Mouse (Mus musculus) granulocyte monocyte progenitor cell, adult 5-6 weeks (primary cell): ENCODE data around the gene Foxr1. TPM values are rescaled to one million over a fixed set of nuclear protein-coding genes. Genes with fewer than 3 reads are reported as not detected.
"Not testable (repeated sequence)": the region's sequence is repeated elsewhere in the genome, so short reads cannot be mapped to it uniquely, and the experiment has no call there.

Experiments
- ATAC-seq: replicated peaks from 2 replicates; pipeline ENCODE4 v1.8.0; 2016; ENCODE audit warnings: mild to moderate bottlenecking, moderate TSS enrichment, inconsistent platforms; ENCODE audit not compliant: poor library complexity, severe bottlenecking
- total RNA-seq, 2 experiments: library from RNA; stranded (forward) in 1 of 2; stranded (reverse) in 1 of 2; fragments of 200-712, 200-1000 nt in 1 of 2; fragments of >200 nt in 1 of 2; fragmentation: Nextera tagmentation in 1 of 2; gene quantifications; 2 replicates each; pipeline ENCODE4 v1.2.3; 2014 to 2017

The Foxr1 gene
- total RNA-seq, 2 experiments from 2014 or later, result not detected

- ATAC-seq, result no peak
These were observed 22.2 kb downstream of the Foxr1 start, which contains the start of gene Ccdc84 for GRCm38 (mm10) chr9:44418519-44419385. Ccdc84 (minus strand) TSS chr9:44418569.

DNA sequence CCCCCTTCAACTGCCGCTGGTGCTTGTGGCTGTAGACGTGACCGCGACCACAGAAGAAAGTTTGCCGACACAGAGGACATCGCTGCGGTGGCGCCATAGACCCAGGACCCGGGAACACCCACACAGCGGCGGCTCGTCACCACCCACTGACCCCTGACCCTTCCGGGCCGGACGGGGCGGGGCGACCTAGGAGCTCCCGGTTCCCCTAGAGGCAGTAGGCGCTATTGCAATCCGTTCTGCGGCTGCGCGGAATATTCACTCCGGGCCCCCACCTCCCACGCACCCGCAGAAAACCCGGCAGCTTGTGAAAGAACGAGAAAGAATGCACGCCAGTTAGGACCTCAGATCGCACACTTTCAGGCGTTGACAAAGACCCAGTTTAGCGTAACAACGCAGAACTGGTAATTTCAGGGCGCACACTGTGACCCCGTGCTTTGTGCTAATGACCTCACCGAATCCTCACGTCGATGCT lies 23.0 kb downstream of the Foxr1 start:
- peak; percentile 95 for ATAC-seq

DNA sequence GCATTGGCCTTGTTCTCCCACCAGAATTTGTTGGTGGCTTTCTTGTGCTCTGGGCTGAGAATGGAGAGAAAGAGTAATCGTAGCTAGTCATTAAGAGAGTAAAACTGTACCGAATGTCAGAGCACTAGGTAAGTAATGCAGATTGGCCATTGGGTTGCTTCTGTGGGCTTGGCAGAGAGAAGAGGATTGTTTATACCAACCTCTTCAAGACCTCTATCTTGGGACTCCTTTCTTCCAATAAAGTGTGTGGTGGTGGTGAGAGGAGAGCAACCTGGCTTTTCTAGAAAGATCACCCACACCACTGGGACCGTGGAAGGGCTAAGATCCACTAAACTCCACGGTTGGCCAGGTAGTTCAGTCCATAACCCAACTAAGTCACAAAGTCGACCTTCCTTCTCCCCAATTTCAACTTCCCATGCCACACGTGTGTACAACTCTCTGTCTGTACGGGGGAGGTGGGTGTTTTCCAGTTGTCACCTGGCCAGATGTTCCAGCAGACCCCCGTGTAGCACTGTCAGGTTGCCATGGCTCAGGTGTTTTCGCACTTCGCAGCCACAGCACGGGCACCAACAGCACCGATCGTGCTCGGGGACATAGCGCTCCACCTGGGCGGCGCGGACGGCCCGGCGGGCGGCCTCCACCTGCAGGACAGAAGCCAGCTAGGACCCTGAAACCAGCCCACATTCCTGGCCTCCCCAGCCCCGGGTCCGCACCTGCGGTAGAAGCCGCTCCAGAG lies 23.6 kb downstream of the Foxr1 start:
- ATAC-seq, result no peak

DNA sequence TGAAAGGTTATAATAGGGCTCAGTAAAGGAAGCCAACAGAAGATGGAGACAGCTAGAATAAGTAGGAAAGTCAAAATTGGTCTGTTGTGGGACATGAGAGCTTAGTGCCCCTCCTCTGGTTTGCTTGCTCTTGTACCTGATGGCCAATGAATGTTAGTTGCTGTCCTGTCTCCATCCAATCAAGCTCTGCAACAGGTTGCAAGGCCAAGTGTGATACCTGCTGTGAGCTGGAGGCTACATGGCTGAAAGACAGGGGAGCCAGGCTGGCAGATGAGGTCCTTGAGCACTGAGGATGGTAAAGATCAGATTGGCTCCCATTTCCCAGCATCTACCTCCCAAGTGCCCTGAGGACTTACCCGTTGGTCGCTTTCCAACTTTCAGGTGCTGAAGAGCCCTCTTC lies 28.2 kb downstream of the Foxr1 start:
- no peak for ATAC-seq

DNA sequence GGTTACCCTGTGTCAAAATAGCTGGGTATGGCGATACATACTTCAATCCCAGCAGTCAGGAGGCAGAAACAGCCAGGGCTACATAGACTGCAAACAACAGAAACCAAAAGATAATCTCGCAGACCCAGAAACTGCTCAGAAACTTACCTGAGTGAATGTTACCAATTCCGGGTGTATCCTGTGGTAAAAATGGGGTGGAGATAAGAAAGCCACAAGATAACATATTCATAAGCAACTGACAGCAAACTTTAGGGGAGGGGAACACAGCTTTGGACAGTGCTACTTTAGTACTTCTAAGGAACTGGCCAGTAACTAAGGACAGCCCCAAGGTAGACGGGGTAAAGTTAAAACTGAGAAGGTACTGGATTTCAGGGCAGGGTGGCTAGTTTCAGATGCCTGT lies 28.6 kb downstream of the Foxr1 start:
- no peak for ATAC-seq

- no peak for ATAC-seq
These were observed 29.3 kb downstream of the Foxr1 start for GRCm38 (mm10) chr9:44411601-44412130.

DNA sequence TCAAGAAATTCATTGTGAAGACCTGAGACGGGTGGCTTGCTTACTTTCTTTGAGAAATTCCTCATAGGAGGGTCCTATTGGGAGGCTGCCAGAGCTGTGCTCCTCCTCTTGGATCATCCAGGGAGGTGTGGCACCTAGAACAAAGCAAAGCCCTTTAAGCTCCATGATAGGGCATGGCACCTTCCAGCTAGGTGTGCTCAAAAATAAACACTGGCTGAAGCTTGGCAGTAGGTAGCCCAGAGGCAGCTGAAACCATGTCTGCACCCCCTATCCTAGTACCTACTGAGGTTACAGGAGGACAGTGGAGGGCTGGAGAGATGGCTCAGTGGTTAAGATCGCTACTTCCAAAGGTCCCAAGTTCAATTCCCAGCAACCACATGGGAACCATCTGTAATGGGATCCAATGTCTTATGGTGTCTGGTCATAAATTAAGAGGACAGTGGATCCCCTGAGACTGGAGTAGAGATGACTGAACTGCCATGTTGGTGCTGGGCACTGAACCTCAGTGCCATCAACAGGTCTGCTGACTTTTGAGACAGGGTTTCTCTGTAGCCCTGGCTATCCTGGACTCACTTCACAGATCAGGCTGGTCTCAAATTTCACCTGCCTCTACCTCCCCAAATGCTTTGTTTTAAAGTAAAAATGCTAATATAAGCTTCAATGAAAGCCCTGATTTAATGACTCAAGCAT lies 30.1 kb downstream of the Foxr1 start:
- ATAC-seq, result no peak

DNA sequence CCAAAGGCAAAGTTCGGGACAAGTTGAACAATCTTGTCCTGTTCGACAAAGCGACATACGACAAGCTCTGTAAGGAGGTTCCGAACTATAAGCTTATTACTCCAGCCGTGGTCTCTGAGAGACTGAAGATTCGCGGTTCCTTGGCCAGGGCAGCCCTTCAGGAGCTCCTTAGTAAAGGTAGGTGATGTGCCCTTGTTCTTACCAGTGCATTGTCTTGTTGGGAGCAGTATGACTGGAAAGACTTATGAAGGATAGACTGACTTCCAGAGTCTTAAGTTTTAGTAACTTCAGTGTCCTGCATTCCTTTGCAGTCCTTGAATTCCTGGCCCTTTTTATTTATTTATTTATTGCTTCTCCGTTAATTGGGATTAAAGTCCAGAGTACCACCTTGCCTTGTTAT lies 32.2 kb downstream of the Foxr1 start:
- not testable (repeated sequence) for ATAC-seq

GRCm38 (mm10) chr9:44407752-44408097 lies 33.2 kb downstream of the Foxr1 start:
- ATAC-seq, result no peak; the same call in 1 of the 2 replicates

DNA sequence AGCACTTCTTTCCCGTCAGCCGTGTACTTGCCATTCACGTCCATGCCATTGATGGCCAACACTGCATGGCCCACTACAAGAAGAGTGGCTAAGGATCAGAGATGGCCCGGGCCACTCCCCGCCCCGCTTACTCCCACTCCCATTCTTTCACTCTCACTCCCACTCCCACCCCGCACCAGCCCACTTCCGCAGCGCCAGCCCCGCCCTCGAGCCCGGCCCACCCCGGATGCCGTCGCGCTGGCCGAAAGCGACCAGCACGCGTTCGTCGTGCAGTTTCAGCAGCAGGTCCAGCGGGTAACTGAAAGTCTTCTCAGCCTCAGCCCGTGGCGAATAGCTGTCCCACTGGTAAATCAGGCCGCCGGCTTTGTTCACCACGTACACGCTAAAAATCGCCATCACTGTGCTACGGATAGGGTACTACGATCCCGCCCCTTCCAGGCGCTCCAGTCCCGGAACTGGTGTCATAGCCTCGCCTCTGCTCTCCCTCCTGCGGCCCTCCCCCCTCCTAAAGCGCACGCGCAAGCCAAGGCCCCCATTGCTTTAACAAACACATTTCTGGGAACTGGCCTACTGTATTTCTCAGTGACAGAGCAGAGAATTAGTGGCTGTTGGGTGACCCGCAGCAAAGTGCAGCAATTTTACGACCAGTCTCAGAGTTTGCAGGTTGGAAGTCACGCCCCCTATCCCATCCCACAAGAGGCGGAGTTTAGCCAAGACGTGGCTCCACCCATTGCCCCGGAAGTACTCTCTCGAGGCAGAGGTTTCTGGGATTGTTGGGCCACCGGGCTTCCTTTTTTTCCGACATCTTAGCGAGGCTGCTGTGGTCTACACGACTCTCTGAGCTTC lies 33.8 kb downstream of the Foxr1 start, which contains the start of the genes Rps25 and Trappc4:
Rps25 (plus strand) TSS at position 234 of the 846 bp plus-strand sequence.
Trappc4 (minus strand) TSS at position 695 of the 846 bp plus-strand sequence.
- ATAC-seq, result peak; percentile 87

DNA sequence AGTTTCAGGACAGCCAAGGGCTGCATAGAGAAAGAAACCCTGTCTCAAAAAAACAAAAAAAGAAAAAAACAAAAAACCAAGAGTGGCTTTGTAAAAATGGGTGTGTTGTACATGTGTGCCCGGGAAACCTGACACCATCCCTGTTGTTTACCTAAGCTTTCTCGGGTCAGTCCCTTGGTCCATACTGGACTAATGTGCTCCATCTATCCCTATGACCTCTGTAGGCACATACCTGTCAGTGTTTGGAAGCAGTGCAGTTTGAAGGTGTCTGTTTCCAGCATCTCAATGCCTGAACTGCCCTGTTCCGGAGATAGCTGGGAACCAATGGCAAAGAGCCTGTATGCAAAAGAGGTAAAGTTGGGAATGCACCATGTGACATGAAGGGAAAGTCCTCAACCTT lies 35.9 kb downstream of the Foxr1 start:
- no peak for ATAC-seq

DNA sequence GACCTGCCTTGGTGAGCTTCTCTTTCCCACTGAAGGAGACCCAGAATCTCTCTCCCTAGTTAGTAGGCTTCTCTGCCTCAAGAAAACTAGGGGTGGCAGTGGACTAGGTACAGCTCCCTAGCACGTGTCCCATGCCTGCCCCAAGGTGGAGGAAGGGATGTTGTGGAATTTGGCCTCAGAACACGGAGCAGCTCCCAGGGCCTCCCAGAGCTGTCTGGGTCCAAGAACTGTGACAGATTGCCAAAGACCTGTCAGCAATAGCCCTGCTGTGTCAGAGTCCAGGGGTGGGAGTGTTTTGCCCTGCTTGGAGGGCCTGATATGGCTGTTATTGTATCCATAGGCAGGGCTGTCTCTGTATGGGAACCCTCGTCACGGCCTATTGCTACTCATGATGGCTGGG lies 39.9 kb downstream of the Foxr1 start:
- ATAC-seq, result no peak

DNA sequence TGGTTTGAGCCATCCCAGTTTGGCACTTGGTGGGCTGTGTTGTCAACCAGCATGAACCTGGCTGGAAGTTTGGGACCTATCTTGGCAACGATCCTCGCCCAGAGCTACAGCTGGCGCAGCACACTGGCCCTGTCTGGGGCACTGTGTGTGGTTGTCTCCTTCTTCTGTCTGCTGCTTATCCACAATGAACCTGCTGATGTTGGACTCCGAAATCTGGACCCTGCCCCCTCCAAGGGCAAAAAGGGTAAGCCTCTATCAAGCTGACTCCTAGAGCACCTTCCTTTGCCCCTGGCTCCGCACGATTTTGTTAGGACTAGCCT lies 41.2 kb downstream of the Foxr1 start:
- ATAC-seq, result no peak

DNA sequence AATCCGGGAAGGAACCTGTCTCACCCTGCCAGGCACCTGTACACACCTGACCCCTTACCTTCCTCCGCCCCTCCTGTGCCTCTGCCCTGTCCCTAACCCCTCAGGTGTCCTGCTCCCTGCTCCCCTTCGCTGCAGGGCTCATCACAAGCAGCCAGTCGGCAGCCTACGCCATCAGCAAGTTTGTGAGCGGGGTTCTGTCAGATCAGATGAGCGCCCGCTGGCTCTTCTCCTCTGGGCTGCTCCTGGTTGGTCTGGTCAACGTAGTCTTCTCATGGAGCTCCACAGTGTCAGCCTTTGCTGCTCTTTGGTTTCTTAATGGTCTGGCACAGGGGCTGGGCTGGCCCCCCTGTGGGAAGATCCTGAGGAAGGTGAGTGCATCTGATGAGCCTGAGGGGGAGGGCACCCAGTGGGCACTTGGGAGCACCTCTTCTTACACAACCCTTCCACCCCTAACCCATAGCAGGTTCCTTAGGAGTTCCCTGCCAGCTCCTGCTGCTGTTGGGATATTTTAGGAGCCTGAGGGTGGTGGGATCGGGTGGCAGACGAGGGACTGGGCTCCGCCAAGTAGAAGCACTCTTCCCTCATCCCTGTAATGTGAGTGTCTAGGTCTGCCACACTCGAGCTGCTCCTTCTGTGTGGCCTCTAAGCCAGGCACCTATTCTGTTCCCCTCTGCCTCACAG lies 41.7 kb downstream of the Foxr1 start:
- ATAC-seq, result no peak

DNA sequence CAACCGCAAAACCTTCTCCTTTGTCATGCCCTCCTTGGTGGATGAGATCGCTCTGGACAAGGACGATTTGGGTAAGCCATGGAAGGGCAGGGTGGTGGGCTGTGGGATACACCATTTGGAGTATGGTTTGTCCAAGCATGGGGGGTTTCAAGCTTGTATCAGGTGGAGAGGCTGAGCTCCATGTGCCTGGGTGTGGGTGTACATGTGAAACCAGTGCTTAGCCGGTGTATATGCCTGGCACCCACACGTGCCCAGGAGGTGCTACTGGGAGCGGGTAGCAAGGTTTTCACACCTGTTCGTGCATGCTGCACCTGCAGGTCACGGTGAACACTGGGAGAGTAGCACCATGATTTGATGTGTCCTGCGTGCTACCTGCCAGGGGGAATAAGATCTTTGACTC lies 42.4 kb downstream of the Foxr1 start:
- no peak for ATAC-seq

DNA sequence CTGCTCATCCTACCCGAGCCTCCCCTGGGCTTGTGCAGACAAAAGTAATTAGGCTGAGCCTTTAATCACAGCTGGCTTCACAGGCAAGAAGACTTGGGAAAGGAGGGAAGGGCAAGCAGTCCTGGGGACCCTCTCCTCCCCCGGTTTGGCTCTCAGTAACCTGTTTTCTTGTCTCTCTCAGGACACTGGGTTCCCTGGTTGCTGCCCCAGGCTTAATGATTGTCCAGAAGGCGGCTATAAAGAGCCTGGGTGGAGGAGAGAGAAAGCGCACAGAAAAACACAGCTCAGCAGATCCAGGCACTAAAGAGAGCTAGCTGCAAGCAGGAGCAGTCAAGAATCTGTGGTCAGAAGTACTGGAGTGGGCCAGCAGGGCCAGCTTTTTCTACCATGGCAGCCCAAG lies 42.8 kb downstream of the Foxr1 start:
- ATAC-seq, result no peak

- ATAC-seq, result peak; percentile 97
These were observed 44.1 kb downstream of the Foxr1 start, which contains the start of gene Slc37a4 for GRCm38 (mm10) chr9:44396684-44397411. Slc37a4 (plus strand) TSS chr9:44396852.

DNA sequence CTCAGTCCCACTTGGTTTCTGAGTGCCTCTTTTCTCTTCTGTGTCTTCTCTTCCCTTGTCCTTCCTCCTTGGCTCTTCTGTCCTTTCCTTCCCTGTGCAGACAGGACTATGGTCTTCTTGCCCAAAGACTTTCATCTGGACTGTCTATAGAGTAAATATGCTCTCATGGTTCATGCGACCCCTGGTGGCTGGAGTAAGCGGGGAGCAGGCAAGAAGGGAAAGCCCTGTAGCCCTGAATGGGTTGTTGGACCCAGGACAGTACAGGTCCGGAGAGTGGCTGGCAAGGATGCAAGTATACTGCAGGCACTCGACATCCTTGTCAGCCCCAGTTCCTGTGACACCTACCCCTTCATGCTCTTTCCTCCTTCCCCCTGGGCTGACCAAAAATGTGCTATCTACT lies 49.5 kb downstream of the Foxr1 start:
- ATAC-seq, result peak; percentile 65
